In the genomic region with DNA sequence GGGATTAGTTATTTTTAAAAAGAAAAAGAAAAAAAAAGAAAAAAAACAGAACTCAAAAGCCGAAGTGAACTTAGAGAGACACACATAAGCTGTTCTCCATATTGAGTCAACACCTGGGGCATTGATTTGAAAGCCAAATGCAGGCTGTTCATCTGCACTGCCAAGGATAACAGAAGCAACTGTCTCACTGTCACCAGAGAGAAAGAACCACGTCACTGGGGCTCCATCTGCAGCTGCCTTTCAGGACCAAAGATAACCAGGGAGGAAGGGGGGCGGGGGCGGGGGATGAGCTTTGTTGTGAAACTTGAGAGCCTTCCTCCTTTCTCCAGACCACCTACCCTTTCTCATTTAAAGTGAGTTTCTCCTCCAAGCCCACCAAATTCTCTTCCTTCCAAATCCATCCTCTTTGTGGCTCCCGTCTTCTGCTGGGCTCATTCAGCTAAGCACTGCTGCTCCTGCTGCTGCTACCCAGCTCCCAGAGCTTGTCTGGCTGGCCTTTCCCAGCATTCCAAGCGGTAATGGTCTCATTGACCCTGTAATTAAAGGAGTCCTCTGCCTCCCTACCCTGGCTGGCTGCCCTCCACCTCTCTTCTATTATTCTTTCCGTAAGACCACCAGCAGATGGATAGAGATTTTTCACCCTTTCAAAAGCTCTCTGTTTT, we compare ENCODE assay signal across 7 mouse cellular contexts.
DNase-seq lines count a peak whose midpoint lies in the region; ATAC-seq lines count a peak whose summit lies in the region.

No protein-coding gene starts in this region.

- no peaks in the 10 kb centered on the region for H3K9me3 ChIP-seq in limb, embryonic 13.5 days

- peak; percentile 82; the same call in 1 of the 2 replicates for ATAC-seq in limb, embryonic 13.5 days (ENCODE audit: low FRiP score, low read depth)

- no peak overlapping the region for H3K4me3 ChIP-seq in limb, embryonic 13.5 days

- H3K27ac ChIP-seq in limb, embryonic 13.5 days = no peak overlapping the region

- peak overlapping the region; percentile 41 for H3K4me2 ChIP-seq in limb, embryonic 13.5 days (replicated peaks)

- DNase-seq in testis, postnatal 10 days (ENCODE audit: low spot score) = peak; percentile 40
- no peak for DNase-seq in testis, postnatal 14 days (ENCODE audit: low spot score)
- peak; percentile 28 to 36 for DNase-seq in frontal cortex, postnatal 10 days (ENCODE audit: low spot score in 2 of 2)
- DNase-seq in right cerebral cortex, postnatal 4 days = peak; percentile 37
- DNase-seq in gastrocnemius, adult 18-20 months (ENCODE audit: low spot score) = no peak
- DNase-seq in ovary, postnatal 10 days (ENCODE audit: low spot score) = no peak

- no peak overlapping the region for H3K9ac ChIP-seq in limb, embryonic 13.5 days

- H3K27me3 ChIP-seq in limb, embryonic 13.5 days = peaks cover 14% of the 10 kb centered on the region

- H3K36me3 ChIP-seq in limb, embryonic 13.5 days = no peaks in the 10 kb centered on the region

- H3K4me1 ChIP-seq in limb, embryonic 13.5 days = peaks cover 11% of the 10 kb centered on the region

- WGBS in limb, embryonic 13.5 days = 14% methylated on average over 7 of the region's 7 CpGs

Comparison
In these comparisons a context has a peak if more than half of its experiments do, and no peak if none do; other contexts are left out.
1. DNase-seq: peak in testis, postnatal 10 days (single experiment), frontal cortex, postnatal 10 days (2 of 2) and right cerebral cortex, postnatal 4 days (single experiment); none in testis, postnatal 14 days (single experiment), gastrocnemius, adult 18-20 months (single experiment) and ovary, postnatal 10 days (single experiment).